Mouse (Mus musculus): ENCODE results near the gene Hfe2. TPM values are rescaled to one million over a fixed set of nuclear protein-coding genes. Genes with fewer than 3 reads are reported as not detected.
A peak's percentile ranks its signal among the peaks of the same experiment; 100 is the strongest.

The Hfe2 gene
- total RNA-seq, 1 experiment from 2014 or later, result 6.9 TPM

- peak; percentile 78 for DNase-seq
Observed at GRCm38 (mm10) chr3:96575272-96575984, 50.5 kb downstream of the Hfe2 start.

- peak; percentile 89 for DNase-seq
Observed at GRCm38 (mm10) chr3:96576005-96576658, 51.2 kb downstream of the Hfe2 start.

GRCm38 (mm10) chr3:96576690-96577541 is 51.9 kb downstream of the Hfe2 start, which contains the start of gene Gm16253:
Gm16253 (plus strand) TSS chr3:96576984.
- peak; percentile 95 for DNase-seq

GRCm38 (mm10) chr3:96577566-96577965 is 52.6 kb downstream of the Hfe2 start:
- no peak for DNase-seq

Other genes with a start within 250 kb of the Hfe2 start
- gene Fcgr1, start 231.2 kb upstream of the Hfe2 start, total RNA-seq (2021), result 0.56 and 1.3 TPM in 2 replicates
- gene BC107364, start 72.9 kb upstream of the Hfe2 start, total RNA-seq (2021), result not detected in 2 replicates
- 479 and 772 TPM in 2 replicates for gene Txnip, start 32.8 kb downstream of the Hfe2 start, total RNA-seq (2021)
- not detected in 2 replicates for gene Gm16253, start 51.8 kb downstream of the Hfe2 start, total RNA-seq (2021)
- 35.0 and 36.1 TPM in 2 replicates for gene Polr3gl, start 69.0 kb downstream of the Hfe2 start, total RNA-seq (2021)
- gene Ankrd34a, start 71.5 kb downstream of the Hfe2 start, total RNA-seq (2021), result 0.49 and 0.70 TPM in 2 replicates
- gene Lix1l, start 76.0 kb downstream of the Hfe2 start, total RNA-seq (2021), result 29.1 and 29.6 TPM in 2 replicates
- 95.0 and 98.6 TPM in 2 replicates for gene Rbm8a, start 104.8 kb downstream of the Hfe2 start, total RNA-seq (2021)
- 43.6 and 45.6 TPM in 2 replicates for gene Pex11b, start 110.2 kb downstream of the Hfe2 start, total RNA-seq (2021)
- 0.19 and 0.34 TPM in 2 replicates for gene Gm42957, start 110.3 kb downstream of the Hfe2 start, total RNA-seq (2021)
- 1.6 and 2.6 TPM in 2 replicates for gene Itga10, start 120.4 kb downstream of the Hfe2 start, total RNA-seq (2021)
- 1.7 and 2.9 TPM in 2 replicates for gene Ankrd35, start 145.0 kb downstream of the Hfe2 start, total RNA-seq (2021)
- 21.3 and 31.9 TPM in 2 replicates for gene Pias3, start 171.2 kb downstream of the Hfe2 start, total RNA-seq (2021)
- 3.6 and 4.1 TPM in 2 replicates for gene Nudt17, start 183.4 kb downstream of the Hfe2 start, total RNA-seq (2021)
- gene Polr3c, start 202.5 kb downstream of the Hfe2 start, total RNA-seq (2021), result 26.4 and 33.4 TPM in 2 replicates
- gene Rnf115, start 202.5 kb downstream of the Hfe2 start, total RNA-seq (2021), result 33.5 and 34.2 TPM in 2 replicates